Mouse (Mus musculus): ENCODE measurements at regions not wholly inside any gene's neighbourhood (a gene's known extent, or its start where the extent isn't known, plus 50 kb on each side); places are given as distances from the start of the nearest gene placed in this dataset.
"Not testable (repeated sequence)": the region's sequence is repeated elsewhere in the genome, so short reads cannot be mapped to it uniquely, and the experiment has no call there.

- H3K27ac ChIP-seq (ENCODE audit: control insufficient read depth, insufficient read depth, low read depth, low read length, poor library complexity): no peak overlapping the region
- H3K4me3 ChIP-seq (replicated peaks; ENCODE audit: control insufficient read depth, low read depth, low read length): no peak overlapping the region
- no peaks in the 10 kb centered on the region for H3K4me1 ChIP-seq (ENCODE audit: control insufficient read depth, insufficient read depth, low read length)
- WGBS: 76% methylated on average over 10 of the region's 10 CpGs
- TF ChIP-seq CTCF (IDR thresholded peaks at IDR 0.05; ENCODE audit: control insufficient read depth, insufficient read depth, low read length) (no peak), POLR2A (IDR thresholded peaks at IDR 0.05; ENCODE audit: borderline replicate concordance, control insufficient read depth, low read depth, low read length) (no peak)
Observed at GRCm38 (mm10) chr7:116654466-116654865, 150.3 kb downstream of the Nucb2 start.

DNA sequence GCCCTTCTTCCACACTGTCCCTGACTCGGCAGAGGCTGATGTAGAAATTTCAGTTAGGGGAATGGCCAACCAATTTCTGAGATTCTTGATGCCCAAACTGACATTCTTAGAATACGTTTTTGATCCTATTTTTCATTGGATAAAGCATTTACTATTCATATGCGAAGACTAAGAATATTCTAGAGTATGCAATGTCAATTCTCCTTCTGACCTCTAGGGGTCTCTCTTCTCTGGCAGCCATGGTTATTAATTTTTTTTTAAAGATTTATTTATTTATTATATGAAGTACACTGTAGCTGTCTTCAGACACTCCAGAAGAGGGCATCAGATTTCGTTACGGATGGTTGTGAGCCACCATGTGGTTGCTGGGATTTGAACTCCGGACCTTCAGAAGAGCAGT is 152.9 kb downstream of the Nucb2 start:
- H3K4me3 ChIP-seq (replicated peaks; ENCODE audit: control insufficient read depth, low read depth, low read length); H3K27ac ChIP-seq (ENCODE audit: control insufficient read depth, insufficient read depth, low read depth, low read length, poor library complexity); H3K4me1 ChIP-seq (ENCODE audit: control insufficient read depth, insufficient read depth, low read length): not testable (repeated sequence)
- 80% methylated on average over 6 of the region's 6 CpGs for WGBS

GRCm38 (mm10) chr7:116665581-116665980 is 161.4 kb downstream of the Nucb2 start:
- WGBS: 85% methylated on average over 15 of the region's 15 CpGs
- Histone ChIP-seq H3K27ac (ENCODE audit: control insufficient read depth, insufficient read depth, low read depth, low read length, poor library complexity) (no peak overlapping the region), H3K4me1 (ENCODE audit: control insufficient read depth, insufficient read depth, low read length) (no peaks in the 10 kb centered on the region), H3K4me3 (replicated peaks; ENCODE audit: control insufficient read depth, low read depth, low read length) (no peak overlapping the region)
- TF ChIP-seq POLR2A (IDR thresholded peaks at IDR 0.05; ENCODE audit: borderline replicate concordance, control insufficient read depth, low read depth, low read length) (no peak), CTCF (IDR thresholded peaks at IDR 0.05; ENCODE audit: control insufficient read depth, insufficient read depth, low read length) (no peak)

- Histone ChIP-seq H3K4me1 (ENCODE audit: control insufficient read depth, insufficient read depth, low read length) (no peaks in the 10 kb centered on the region), H3K27ac (ENCODE audit: control insufficient read depth, insufficient read depth, low read depth, low read length, poor library complexity) (no peak overlapping the region), H3K4me3 (replicated peaks; ENCODE audit: control insufficient read depth, low read depth, low read length) (no peak overlapping the region)
- WGBS: 78% methylated on average over 16 of the region's 16 CpGs
- no peak for TF ChIP-seq CTCF (IDR thresholded peaks at IDR 0.05; ENCODE audit: control insufficient read depth, insufficient read depth, low read length)
- TF ChIP-seq POLR2A (IDR thresholded peaks at IDR 0.05; ENCODE audit: borderline replicate concordance, control insufficient read depth, low read depth, low read length): no peak
Observed at GRCm38 (mm10) chr7:116674199-116675019, 170.2 kb downstream of the Nucb2 start.

- Histone ChIP-seq H3K27ac (ENCODE audit: control insufficient read depth, insufficient read depth, low read depth, low read length, poor library complexity) (no peak overlapping the region), H3K4me1 (ENCODE audit: control insufficient read depth, insufficient read depth, low read length) (no peaks in the 10 kb centered on the region), H3K4me3 (replicated peaks; ENCODE audit: control insufficient read depth, low read depth, low read length) (no peak overlapping the region)
- WGBS: 66% methylated on average over 1 of the region's 1 CpGs
- TF ChIP-seq CTCF (IDR thresholded peaks at IDR 0.05; ENCODE audit: control insufficient read depth, insufficient read depth, low read length) (no peak), POLR2A (IDR thresholded peaks at IDR 0.05; ENCODE audit: borderline replicate concordance, control insufficient read depth, low read depth, low read length) (no peak)
Observed at GRCm38 (mm10) chr7:116676696-116677095, 172.5 kb downstream of the Nucb2 start.

- Histone ChIP-seq H3K4me3 (replicated peaks; ENCODE audit: control insufficient read depth, low read depth, low read length) (no peak overlapping the region), H3K4me1 (ENCODE audit: control insufficient read depth, insufficient read depth, low read length) (no peaks in the 10 kb centered on the region), H3K27ac (ENCODE audit: control insufficient read depth, insufficient read depth, low read depth, low read length, poor library complexity) (no peak overlapping the region)
- WGBS: 71% methylated on average over 4 of the region's 4 CpGs
- no peak for TF ChIP-seq CTCF (IDR thresholded peaks at IDR 0.05; ENCODE audit: control insufficient read depth, insufficient read depth, low read length)
- no peak for TF ChIP-seq POLR2A (IDR thresholded peaks at IDR 0.05; ENCODE audit: borderline replicate concordance, control insufficient read depth, low read depth, low read length)
Observed at GRCm38 (mm10) chr7:116679195-116679594, 175.0 kb downstream of the Nucb2 start.

GRCm38 (mm10) chr7:116680523-116680922 is 176.4 kb downstream of the Nucb2 start:
- WGBS: 77% methylated on average over 3 of the region's 3 CpGs

GRCm38 (mm10) chr7:116681268-116681667 is 177.1 kb downstream of the Nucb2 start:
- 46% methylated on average over 8 of the region's 8 CpGs for WGBS
- no peak overlapping the region for H3K4me3 ChIP-seq (replicated peaks; ENCODE audit: control insufficient read depth, low read depth, low read length)
- TF ChIP-seq CTCF (IDR thresholded peaks at IDR 0.05; ENCODE audit: control insufficient read depth, insufficient read depth, low read length) (no peak), POLR2A (IDR thresholded peaks at IDR 0.05; ENCODE audit: borderline replicate concordance, control insufficient read depth, low read depth, low read length) (no peak)
- H3K27ac ChIP-seq (ENCODE audit: control insufficient read depth, insufficient read depth, low read depth, low read length, poor library complexity): no peak overlapping the region
- no peaks in the 10 kb centered on the region for H3K4me1 ChIP-seq (ENCODE audit: control insufficient read depth, insufficient read depth, low read length)

More at GRCm38 (mm10) chr7:116680523-116680922, 176.4 kb downstream of the Nucb2 start:
- no peak overlapping the region for H3K4me3 ChIP-seq (replicated peaks; ENCODE audit: control insufficient read depth, low read depth, low read length)
- TF ChIP-seq POLR2A (IDR thresholded peaks at IDR 0.05; ENCODE audit: borderline replicate concordance, control insufficient read depth, low read depth, low read length): no peak
- TF ChIP-seq CTCF (IDR thresholded peaks at IDR 0.05; ENCODE audit: control insufficient read depth, insufficient read depth, low read length): no peak
- no peaks in the 10 kb centered on the region for H3K4me1 ChIP-seq (ENCODE audit: control insufficient read depth, insufficient read depth, low read length)
- H3K27ac ChIP-seq (ENCODE audit: control insufficient read depth, insufficient read depth, low read depth, low read length, poor library complexity): no peak overlapping the region

- no peaks in the 10 kb centered on the region for H3K4me1 ChIP-seq (ENCODE audit: control insufficient read depth, insufficient read depth, low read length)
- H3K27ac ChIP-seq (ENCODE audit: control insufficient read depth, insufficient read depth, low read depth, low read length, poor library complexity): no peak overlapping the region
- no peak overlapping the region for H3K4me3 ChIP-seq (replicated peaks; ENCODE audit: control insufficient read depth, low read depth, low read length)
- WGBS: 66% methylated on average over 2 of the region's 2 CpGs
- TF ChIP-seq POLR2A (IDR thresholded peaks at IDR 0.05; ENCODE audit: borderline replicate concordance, control insufficient read depth, low read depth, low read length) (no peak), CTCF (IDR thresholded peaks at IDR 0.05; ENCODE audit: control insufficient read depth, insufficient read depth, low read length) (no peak)
Observed at GRCm38 (mm10) chr7:116700409-116700808, 196.2 kb downstream of the Nucb2 start.
